Mouse (Mus musculus) adrenal gland, postnatal 0 days (tissue): ENCODE measurements around the gene Foxc1. TPM values are rescaled to one million over a fixed set of nuclear protein-coding genes. Genes with fewer than 3 reads are reported as not detected.

Experiments
- polyA plus RNA-seq: library from polyadenylated mRNA; unstranded; fragments of >200 nt; fragmentation: Nextera tagmentation; extraction: Ambion mirVana; gene quantifications from 2 replicates; pipeline ENCODE4 v1.2.1, GENCODE M21; 2015

The Foxc1 gene
- 2.7 and 3.5 TPM in 2 replicates for polyA plus RNA-seq

DNA sequence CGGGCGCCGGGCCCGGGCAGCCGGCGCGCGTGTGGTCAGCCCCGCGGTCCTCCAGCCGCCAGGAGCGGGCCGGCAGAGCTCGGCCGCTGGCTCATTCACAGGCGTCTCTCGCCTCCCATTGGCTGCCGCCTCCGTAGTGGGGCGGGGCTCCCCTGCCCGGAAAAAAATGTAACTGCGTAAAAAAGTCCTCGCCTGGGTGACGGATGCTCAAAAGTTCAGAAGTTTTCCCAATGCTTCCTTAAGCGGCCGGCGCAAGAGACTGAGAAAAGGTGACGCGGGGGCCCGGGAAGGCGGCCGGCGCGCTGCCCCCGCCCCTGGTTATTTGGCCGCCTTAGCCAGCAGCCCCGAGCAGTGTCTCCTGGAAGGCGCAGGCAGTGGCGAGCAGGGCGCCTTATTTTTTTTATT lies at the start of gene Foxc1:
Gene Foxc1, plus strand, starts transcription at position 206 of the 405 bp plus-strand sequence.

Other genes with a start within 250 kb of the Foxc1 start
- gene A530084C06Rik, start 247.3 kb upstream of the Foxc1 start, polyA plus RNA-seq: not detected in 2 replicates
- gene Foxf2, start 180.8 kb upstream of the Foxc1 start, polyA plus RNA-seq: 0.07 TPM in 1 of 2 replicates, not detected in the other